Mouse (Mus musculus): ENCODE data around the gene Cadps2.

Cadps2 gene

GRCm38 (mm10) chr6:23567651-23568050 is 271.6 kb downstream of the Cadps2 start:
- DNase-seq (ENCODE audit: low read depth, low spot score): no peak

DNA sequence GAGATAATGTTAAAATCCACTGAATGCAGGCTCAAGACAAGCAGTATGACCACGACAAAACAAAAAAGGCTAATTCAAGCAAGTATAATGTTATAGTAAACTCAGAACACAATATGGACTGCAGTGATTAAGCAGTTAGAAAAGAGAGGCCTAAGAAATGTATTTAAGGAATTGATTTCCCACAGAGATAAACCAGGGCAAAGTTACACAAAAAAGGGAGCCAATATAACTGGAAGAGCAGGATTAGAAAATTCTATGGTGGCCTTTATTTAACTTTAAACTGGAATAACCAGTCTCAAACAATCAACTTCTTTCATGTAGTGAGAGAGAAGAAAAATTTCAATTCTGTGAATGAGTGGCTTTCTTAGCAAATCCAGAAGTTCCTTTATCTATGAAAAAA is 289.3 kb downstream of the Cadps2 start:
- no peak for DNase-seq (ENCODE audit: low read depth, low spot score)

DNA sequence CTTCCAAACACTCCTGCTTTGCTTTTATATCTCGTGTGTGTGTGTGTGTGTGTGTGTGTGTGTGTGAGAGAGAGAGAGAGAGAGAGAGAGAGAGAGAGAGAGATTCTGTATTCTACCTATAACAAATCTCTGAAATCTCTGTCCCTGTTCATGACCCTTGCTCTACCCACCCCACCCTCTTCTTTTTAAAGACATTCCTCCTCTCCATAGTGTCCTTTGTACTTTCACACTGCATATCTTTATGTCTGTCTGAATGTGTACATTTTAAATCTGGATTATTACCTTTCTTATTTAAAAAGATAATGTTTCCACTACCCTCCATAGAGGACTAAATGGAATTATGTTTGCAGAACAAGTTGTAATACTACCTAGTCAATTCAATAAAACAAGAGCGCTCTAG is 315.5 kb downstream of the Cadps2 start:
- no peak for DNase-seq (ENCODE audit: low read depth, low spot score)

DNA sequence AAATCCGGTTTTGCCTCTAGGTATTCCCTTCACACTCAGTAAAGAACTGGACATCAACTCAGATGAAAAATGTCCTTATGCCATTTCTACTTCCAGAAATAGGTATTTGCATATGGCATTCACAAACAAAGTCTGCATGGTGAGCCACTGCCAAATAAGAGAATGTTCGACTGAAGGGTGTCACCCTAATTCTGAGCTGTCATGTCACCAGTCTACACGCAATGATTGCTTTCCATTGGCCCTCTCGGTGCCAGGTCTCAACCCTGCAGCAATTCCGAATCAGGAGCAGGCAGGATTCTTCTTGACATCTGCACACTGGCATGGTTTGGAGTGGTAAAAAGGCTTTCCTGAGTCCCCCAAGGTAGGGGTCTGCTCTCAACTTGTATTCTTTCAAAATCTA is 316.7 kb downstream of the Cadps2 start:
- DNase-seq (ENCODE audit: low read depth, low spot score): no peak

DNA sequence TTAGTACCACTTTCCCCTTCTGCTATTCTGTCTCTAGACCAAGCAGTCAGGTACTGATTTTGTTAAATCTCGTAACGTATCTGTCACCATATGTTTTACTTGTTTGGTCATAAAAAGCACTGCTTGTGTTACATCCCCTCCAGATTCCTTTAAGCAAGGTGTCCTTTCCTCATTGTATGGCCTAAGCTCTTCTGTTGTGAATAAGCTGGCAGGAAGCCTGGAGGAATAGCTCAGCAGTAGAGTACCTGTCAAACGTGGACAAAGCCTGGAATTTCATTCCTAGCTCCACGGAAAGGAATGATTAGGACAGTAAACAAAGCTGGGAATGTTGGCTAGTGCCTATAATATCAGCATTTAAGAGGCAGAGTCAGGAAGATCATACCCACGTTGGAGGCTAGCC is 340.6 kb downstream of the Cadps2 start:
- DNase-seq (ENCODE audit: low read depth, low spot score): no peak

DNA sequence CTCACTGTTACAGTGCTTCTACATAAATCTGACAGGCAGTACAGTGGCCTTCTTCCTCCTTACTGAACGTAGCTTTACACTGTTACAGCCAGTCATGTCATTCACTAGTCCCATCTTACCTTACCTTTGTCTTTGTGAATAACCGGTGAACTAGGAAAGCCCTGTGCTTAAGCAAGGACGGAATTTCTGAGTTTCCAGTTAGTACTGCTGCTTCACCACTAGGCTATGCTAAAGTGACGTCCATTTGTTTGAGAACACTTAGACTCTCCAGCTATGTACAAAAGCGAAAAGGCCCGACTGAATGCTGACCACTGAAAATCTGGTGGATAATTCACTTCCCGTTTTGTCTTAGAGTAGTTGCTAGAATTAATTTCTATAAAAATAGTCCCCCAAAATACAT is 347.4 kb downstream of the Cadps2 start:
- DNase-seq (ENCODE audit: low read depth, low spot score): peak; percentile 2

DNA sequence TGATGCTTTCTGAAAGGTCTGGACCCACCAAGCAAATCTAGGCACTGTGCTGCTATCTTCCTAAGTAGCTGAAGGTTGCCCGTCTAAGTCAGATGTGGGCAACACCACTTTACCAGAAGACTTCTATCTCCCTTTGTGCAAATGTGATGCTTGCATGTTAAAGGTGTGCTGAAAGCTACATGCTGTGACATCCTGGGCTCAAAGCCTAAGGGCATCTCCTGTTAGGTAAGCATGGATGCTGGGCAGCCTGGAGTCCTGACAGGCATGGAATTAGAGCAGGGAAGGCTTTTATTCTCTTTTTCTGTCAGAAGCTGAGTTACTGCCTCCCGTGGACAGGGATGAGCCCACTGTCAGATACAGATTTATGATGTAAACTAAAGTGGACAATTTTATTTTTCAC is 348.8 kb downstream of the Cadps2 start:
- DNase-seq (ENCODE audit: low read depth, low spot score): no peak

DNA sequence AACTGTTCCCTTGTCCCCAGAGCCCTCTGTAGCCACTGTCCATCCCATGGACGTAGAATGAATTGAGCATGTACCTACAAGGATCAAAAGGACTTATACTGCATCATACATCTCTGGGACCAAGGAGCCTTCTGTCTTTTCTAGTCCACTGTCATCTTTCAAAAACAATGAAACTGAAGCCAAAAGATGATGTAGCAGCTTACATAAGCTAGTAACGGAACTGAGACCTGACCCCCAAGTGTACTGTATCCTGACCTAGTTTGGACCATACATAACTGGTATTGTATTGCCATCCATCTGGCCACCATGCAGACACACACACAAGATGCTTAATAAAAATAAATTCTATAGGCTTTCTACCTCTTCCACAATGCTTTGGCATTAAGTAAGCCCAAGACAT is 350.2 kb downstream of the Cadps2 start:
- no peak for DNase-seq (ENCODE audit: low read depth, low spot score)

DNA sequence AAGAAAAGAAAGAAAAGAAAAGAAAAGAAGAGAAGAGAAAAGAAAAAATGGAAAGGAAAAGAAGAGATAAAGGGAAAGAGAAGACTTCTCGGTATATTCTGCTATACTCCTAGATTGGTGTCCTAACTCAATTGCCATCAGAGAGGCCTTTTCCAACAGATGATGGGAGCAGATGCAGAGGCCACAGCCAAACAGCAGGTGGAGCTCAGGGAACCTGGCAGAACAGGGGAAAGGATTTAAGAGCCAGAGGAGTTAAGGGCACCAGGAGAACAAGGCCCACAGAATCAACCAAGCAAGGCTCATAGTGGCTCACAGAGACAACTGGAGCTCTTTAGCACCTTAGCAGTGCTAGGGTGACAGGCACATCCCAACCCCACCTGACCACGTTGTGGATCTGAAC is 366.5 kb downstream of the Cadps2 start:
- no peak for DNase-seq (ENCODE audit: low read depth, low spot score)

- DNase-seq (ENCODE audit: low read depth, low spot score): no peak
Observed at GRCm38 (mm10) chr6:23471830-23472229, 367.4 kb downstream of the Cadps2 start.

- no peak for DNase-seq (ENCODE audit: low read depth, low spot score)
Observed at GRCm38 (mm10) chr6:23467885-23468284, 371.3 kb downstream of the Cadps2 start.

DNA sequence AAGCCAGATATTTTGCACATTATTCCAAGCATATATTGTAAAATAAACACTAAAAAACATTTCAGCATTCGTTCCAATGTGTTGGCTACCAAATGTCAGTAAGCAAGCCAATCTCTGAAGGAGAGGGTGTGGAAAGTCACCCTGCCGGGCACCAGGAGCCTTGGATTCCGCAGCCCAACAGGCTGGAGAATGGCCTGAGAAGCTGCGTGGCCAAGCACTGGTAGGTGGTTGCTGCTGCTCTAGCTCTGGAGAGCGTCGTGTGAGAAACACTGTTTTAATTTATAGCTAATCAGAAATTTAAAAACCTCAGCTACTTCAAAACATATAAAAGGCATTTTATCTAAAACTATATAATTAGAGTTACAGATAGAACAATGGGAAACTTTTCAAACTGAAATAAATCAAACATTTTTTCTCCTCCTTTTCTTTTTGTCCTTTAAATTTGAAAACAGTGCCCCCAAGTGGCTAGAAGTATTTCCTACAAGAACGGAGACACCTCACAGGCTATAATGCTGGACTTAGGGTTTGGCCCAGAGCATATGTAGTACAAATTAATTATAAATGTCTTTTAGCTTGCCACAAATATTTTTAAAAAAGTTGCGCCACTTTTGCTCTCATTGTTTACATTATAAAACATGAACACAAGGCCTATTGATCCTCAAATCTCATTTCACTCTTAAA is 376.5 kb downstream of the Cadps2 start:
- peak; percentile 41 for DNase-seq (ENCODE audit: low read depth, low spot score)

DNA sequence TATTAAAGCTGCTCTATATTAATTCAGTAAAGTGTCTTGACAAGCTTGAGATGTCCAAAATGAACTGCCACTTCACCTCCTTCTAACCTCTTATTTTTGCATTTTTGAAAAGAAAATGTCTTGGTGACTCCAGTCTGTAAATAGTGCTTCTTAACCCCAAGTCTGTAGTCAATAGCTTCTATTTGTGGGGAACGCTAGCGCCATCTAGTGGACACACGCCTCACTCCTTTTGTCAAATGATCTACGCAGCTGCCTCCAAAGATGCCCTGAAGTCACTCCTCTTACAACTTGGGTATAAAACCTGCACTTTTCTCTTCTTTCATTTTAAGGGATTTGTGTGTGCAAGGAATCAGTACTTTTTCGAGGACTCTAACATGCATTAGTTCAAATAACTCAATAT is 381.5 kb downstream of the Cadps2 start:
- DNase-seq (ENCODE audit: low read depth, low spot score): peak; percentile 66

DNA sequence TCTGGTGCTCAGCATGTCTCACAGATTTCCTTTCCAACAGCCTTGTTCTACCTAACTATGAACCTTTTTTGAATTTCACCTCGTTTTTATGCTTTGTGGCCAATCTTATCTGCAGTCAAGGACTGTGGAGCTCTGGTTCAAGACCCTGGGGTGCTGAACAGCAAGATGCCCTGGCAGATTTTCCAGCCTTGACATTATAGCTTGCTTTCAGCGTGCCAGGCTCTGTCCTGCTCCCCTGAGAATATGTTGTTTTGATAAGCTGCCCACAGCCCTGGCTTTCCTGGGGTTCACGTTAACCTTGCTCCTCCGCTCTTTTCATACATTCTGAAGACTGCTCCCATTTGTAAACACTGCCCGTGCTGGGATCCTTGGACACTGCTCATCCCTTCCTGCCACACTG is 385.3 kb downstream of the Cadps2 start:
- no peak for DNase-seq (ENCODE audit: low read depth, low spot score)

DNA sequence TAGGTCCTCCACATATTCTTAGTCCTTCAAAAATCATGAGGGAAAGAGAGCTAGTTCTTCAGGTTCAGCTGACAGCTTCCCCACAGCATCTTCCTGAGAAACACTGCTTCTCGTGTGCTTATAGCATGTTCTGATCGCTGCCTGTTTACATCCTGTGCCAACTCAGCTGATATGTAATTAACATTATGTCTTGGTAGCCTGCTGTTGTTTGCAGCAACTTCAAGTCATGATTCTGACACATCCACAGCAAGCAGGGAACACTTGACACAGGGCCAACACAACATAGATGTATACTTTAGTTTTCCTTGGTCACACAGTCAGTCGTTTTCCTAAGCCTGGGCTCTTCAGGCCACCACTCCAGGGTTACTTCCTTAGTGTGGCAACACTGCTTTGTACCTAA is 399.3 kb downstream of the Cadps2 start:
- no peak for DNase-seq (ENCODE audit: low read depth, low spot score)

GRCm38 (mm10) chr6:23410256-23411049 is 428.8 kb downstream of the Cadps2 start:
- DNase-seq (ENCODE audit: low read depth, low spot score): no peak

DNA sequence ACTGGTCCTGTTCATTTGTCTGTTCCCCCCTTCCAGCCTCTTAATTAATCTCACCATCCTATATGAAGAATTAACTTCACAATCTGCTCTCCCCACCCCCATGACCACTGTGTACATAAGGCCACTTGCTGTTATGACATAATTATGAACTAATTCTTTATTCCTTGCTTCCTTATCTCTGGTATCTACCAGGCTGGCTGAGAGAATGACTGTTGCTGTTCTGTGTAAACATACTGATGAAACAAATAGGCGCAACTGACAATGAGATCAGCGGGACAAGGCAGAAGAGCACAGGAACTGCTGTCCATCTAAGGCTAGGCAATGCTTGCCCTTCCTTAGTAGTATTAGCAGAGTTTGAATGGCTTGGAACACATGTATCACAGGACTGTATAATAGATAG is 445.1 kb downstream of the Cadps2 start:
- no peak for DNase-seq (ENCODE audit: low read depth, low spot score)

GRCm38 (mm10) chr6:23392711-23393110 is 446.5 kb downstream of the Cadps2 start:
- no peak for DNase-seq (ENCODE audit: low read depth, low spot score)

- peak; percentile 18 for DNase-seq (ENCODE audit: low read depth, low spot score)
Observed at GRCm38 (mm10) chr6:23386711-23387110, 452.5 kb downstream of the Cadps2 start.

DNA sequence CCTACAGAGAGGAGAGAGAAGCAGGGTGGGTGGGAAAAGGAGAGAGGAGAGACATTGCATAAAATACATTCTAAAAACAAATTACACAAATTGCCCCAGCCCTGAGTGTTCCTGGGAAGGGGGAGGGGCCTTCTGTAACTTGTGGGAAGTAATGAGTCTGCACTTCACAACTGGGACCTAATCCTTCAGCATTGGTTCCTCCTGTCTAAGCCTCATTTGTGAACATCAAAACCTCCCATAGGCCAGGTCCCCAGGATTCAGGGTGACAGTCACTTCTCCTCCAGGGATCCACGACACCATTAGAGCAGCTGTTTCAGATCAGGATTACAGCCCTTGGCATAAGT is 456.2 kb downstream of the Cadps2 start:
- no peak for DNase-seq (ENCODE audit: low read depth, low spot score)

DNA sequence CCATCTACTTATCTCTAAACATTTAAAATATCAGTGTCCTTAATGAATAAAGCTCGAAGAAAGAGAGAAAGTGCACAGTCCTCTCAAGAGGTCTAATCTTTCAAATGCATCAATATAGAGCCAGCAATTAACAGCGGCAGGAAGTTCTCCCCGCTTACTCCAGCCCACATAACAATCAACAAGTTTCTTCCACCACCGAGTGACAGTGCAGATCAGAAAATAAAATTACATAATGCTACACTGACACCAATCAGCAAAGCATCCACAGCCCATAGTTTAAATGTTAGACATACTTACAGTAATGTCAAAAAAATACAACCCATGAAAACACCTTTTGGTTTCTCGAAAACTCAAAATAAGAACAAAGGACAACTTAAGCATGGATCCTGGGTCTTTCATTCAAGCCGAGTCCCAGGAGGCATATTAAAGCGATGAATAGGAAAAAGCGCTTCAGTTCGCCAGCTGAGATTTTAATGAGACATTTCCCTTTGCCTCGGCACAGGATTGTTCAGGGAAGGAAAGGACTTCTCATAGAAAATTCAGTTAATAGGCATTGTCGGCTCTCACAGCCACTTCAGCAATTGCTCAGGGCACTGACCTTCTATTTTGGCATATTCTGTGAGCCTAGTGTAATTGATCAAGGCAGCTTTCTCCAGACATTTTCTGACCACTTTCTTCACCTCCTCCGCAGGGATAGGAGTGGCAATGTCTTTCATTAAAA is 456.8 kb downstream of the Cadps2 start:
- DNase-seq (ENCODE audit: low read depth, low spot score): no peak

GRCm38 (mm10) chr6:23376327-23376726 is 462.9 kb downstream of the Cadps2 start:
- no peak for DNase-seq (ENCODE audit: low read depth, low spot score)
